Mouse (Mus musculus) kidney, postnatal 36 days (tissue): ENCODE data around the gene Heatr6.

Experiments used
- DNase-seq, 2 experiments: peaks; one replicate each; pipeline ENCODE4 v3.0.0; 2021 to 2022; ENCODE audit warnings: mixed read lengths in 2 of 2

Heatr6 gene

GRCm38 (mm10) chr11:83754227-83754626 is 731 bp downstream of the Heatr6 start:
- no peak for DNase-seq

DNA sequence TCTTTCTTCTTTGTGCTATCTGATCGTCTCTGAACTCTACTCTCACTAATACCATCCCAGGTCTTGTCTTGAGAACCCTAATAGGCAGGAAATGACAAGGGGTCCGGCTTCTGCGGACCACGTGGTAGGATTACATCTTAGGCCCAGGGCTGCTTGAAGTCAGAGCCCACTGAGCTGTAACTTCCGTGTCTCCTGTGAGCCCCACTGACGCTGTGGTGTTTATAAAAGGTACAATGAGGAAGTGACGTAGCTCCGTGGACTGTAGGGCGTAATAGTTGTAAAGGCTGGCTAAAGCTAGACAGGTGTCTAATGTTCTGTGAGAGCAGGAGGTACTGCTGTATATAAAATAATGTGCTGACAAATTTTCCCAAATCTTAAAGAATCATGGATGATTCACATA is 13.8 kb downstream of the Heatr6 start:
- no peak for DNase-seq

- DNase-seq: no peak
Observed at GRCm38 (mm10) chr11:83768976-83769375, 15.5 kb downstream of the Heatr6 start.

GRCm38 (mm10) chr11:83771014-83771413 is 17.5 kb downstream of the Heatr6 start:
- DNase-seq: no peak

DNA sequence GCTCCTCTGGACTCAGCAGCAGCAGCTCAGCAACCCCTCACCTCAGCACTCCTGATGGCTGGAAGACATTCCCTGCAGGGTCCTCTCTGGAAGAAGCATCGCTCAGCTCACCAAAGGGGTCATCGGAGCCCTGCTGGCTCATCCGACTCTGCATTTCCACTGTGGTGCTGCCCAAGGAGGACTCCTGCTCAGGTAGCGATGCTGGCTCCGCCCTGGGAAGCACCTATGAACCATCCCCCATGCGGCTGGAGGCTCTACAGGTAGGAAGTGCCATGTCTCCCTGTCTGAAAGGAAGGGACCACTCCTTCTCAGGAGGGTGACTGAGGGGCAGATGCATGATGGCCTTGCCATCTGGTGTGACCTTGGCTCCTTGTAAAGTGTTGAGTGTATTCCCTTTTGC is 18.8 kb downstream of the Heatr6 start:
- no peak for DNase-seq

- DNase-seq: no peak
Observed at GRCm38 (mm10) chr11:83773691-83774090, 20.2 kb downstream of the Heatr6 start.

DNA sequence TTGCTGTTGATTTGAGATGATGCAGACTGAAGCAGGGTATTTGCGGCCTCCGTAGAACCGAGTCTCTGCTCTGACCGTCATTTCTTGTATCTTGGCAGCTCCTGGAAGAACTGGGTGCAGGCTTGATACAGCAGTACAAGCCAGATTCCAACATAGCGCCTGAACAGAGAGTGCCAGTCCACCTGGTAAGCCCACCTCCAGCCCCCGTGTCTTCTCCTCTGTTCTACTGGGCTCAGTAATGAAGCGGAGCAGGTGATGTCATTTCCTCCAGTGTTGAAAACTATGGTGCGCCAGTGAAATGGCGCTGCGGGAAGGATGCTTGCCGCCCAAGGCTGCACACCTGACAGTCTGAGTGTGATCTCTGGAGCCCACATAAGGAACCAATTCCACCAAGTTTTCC is 20.8 kb downstream of the Heatr6 start:
- DNase-seq: no peak

DNA sequence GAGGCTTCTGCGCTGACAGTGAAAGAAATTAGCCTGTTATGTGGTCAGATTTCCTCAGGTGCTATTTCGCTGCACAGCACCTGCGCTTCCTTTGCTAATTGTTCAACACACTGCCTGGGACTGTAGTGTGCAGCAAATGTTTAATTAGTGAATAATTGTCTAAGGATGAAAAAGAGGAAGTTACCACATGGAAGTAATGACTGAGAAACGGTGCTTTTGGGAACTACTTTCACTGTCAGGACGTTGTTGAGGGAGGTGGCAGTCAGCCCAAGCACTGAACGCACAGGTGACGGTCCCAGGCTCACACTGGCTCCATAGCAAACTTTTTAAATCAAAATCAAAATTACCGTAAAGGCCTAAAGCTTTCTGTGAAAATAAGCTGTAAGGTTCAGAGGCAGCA is 23.3 kb downstream of the Heatr6 start:
- DNase-seq: no peak

- DNase-seq: no peak
Observed at GRCm38 (mm10) chr11:83783931-83784600, 30.6 kb downstream of the Heatr6 start.

GRCm38 (mm10) chr11:83784661-83785060 is 31.2 kb downstream of the Heatr6 start:
- DNase-seq: peak; percentile 39 to 67

- DNase-seq: peak; percentile 73 to 79
Observed at GRCm38 (mm10) chr11:83785366-83785765, 31.9 kb downstream of the Heatr6 start.

- DNase-seq: peak; percentile 86 to 88
Observed at GRCm38 (mm10) chr11:83786835-83787234, 33.3 kb downstream of the Heatr6 start.

DNA sequence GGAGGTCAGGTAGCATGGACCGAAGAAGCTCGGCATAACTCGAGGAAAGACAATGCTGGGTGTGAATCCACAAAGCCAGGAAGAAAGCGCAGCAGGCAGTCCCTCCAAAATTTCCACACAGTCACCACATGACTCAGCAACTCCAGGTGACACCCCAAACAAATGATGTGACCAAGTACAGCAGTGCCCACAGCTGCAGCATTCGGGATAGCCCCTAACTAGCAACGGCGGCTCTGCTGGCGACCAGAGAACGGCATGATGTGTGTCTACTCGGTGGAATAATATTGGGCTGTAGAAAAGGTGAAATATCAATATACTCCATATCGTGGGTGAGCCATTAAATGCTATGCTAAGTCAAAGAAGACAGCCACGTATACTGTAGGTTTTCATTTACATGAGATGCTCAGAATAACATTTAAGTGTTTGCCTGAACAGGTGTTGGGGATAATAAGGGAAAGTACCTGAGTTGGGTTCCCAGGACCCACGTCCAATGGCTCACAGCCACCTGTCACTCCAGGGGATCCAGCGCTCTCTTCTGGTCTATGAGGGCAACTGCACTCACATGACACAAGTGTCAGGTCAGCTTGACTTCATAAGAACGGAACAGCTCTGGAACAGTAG is 34.0 kb downstream of the Heatr6 start:
- DNase-seq: no peak

- peak; percentile 61 to 66 for DNase-seq
Observed at GRCm38 (mm10) chr11:83788331-83788730, 34.8 kb downstream of the Heatr6 start.

GRCm38 (mm10) chr11:83789259-83789658 is 35.8 kb downstream of the Heatr6 start:
- DNase-seq: peak; percentile 41 to 51

DNA sequence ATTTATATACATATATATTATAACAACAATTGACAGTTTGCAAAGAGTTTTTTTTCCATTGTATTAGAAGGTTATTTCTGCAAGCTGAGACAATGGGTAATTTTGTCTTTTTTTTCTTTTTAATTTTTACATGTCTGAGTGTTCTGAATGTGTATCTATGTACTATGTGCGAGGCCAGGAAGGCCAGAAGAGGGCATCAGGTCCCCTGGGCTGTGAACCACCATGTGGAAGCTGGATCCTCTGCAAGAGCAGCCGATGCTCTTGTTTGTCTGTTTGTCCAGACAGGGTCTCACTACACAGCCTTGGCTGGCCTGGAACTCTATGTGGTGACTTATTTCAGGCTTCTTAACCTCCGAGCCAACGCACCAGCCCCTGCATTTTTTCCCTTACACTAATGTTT is 37.6 kb downstream of the Heatr6 start:
- DNase-seq: no peak

- DNase-seq: peak; percentile 68 to 79
Observed at GRCm38 (mm10) chr11:83792316-83792914, 38.9 kb downstream of the Heatr6 start.

- DNase-seq: peak; percentile 81 to 91
Observed at GRCm38 (mm10) chr11:83793264-83793663, 39.8 kb downstream of the Heatr6 start.

GRCm38 (mm10) chr11:83796112-83796511 is 42.6 kb downstream of the Heatr6 start:
- DNase-seq: no peak

- DNase-seq: peak; percentile 82 to 89
Observed at GRCm38 (mm10) chr11:83796980-83797608, 43.6 kb downstream of the Heatr6 start.

- peak; percentile 47 to 70 for DNase-seq
Observed at GRCm38 (mm10) chr11:83799871-83800430, 46.5 kb downstream of the Heatr6 start.

GRCm38 (mm10) chr11:83802166-83802565 is 48.7 kb downstream of the Heatr6 start:
- DNase-seq: peak; percentile 77 to 82

DNA sequence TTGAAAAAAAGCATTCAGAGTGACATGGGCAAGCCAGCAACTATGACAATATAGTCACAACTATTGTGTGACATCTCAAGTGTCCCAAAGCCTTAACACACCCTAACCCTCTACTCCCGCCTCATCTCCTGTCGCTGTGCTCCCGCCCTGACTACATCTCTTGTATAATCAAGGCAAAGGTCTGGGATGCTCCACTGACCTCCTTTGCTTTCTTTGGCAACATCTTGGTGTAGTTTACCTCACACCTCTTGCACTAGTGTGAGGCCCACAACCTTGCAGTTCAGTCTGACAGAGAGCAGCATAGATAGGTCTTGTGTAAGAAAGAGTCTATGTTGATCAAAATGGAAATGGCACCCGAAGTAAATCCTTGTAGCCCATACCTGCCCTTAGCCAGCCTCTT is 49.1 kb downstream of the Heatr6 start:
- DNase-seq: peak; percentile 42 to 62
